Mouse (Mus musculus) kidney, embryonic 15.5 days (tissue): ENCODE data around the gene Ep400. TPM values are rescaled to one million over a fixed set of nuclear protein-coding genes. Genes with fewer than 3 reads are reported as not detected.
"Not testable (repeated sequence)": the region's sequence is repeated elsewhere in the genome, so short reads cannot be mapped to it uniquely, and the experiment has no call there.

Source experiments
- ATAC-seq: fragments of 200-750 bp; cut with Nextera tagmentation; replicated peaks from 2 replicates; pipeline ENCODE4 v1.8.0; 2017; ENCODE audit warnings: moderate TSS enrichment; ENCODE audit not compliant: low FRiP score
- H3K27ac ChIP-seq: fragments of 300-500 bp; sonication (generic); 2 replicates; pipeline ENCODE4 v1.5.1; 2015; ENCODE audit warnings: mild to moderate bottlenecking, inconsistent platforms
- H3K27me3 ChIP-seq: fragments of 300-500 bp; sonication (generic); 2 replicates; pipeline ENCODE4 v1.6.1; 2015; ENCODE audit warnings: inconsistent platforms
- H3K36me3 ChIP-seq: fragments of 300-500 bp; sonication (generic); 2 replicates; pipeline ENCODE4 v1.6.1; 2015; ENCODE audit warnings: inconsistent platforms
- H3K4me1 ChIP-seq: fragments of 300-500 bp; sonication (generic); 2 replicates; pipeline ENCODE4 v1.6.1; 2015; ENCODE audit warnings: inconsistent platforms
- H3K4me2 ChIP-seq: fragments of 300-500 bp; sonication (generic); 2 replicates; pipeline ENCODE4 v1.6.1; 2015; ENCODE audit warnings: moderate library complexity, mild to moderate bottlenecking, inconsistent platforms
- H3K4me3 ChIP-seq: fragments of 300-500 bp; sonication (generic); replicated peaks from 2 replicates; pipeline ENCODE4 v1.5.1; 2015; ENCODE audit warnings: mild to moderate bottlenecking, inconsistent platforms
- H3K9ac ChIP-seq: fragments of 300-500 bp; sonication (generic); 2 replicates; pipeline ENCODE4 v1.6.1; 2015; ENCODE audit warnings: mild to moderate bottlenecking, inconsistent platforms
- H3K9me3 ChIP-seq: fragments of 300-500 bp; sonication (generic); replicated peaks from 2 replicates; pipeline ENCODE4 v1.6.1; 2016; ENCODE audit warnings: inconsistent platforms
- WGBS: fragments of 180-500 bp; shearing (Covaris S2); methylation state at CpG from one replicate; pipeline ENCODE4 v1.1.7; 2015; ENCODE audit warnings: mixed read lengths; 5-methylcytosine and 5-hydroxymethylcytosine counted together
- polyA plus RNA-seq: library from polyadenylated mRNA; unstranded; fragments of >200 nt; fragmentation: Nextera tagmentation; extraction: Ambion mirVana; gene quantifications from 2 replicates; pipeline ENCODE4 v1.2.1, GENCODE M21; 2015

Ep400 gene
- polyA plus RNA-seq, 1 experiment from 2014 or later, result 47.5 TPM

DNA sequence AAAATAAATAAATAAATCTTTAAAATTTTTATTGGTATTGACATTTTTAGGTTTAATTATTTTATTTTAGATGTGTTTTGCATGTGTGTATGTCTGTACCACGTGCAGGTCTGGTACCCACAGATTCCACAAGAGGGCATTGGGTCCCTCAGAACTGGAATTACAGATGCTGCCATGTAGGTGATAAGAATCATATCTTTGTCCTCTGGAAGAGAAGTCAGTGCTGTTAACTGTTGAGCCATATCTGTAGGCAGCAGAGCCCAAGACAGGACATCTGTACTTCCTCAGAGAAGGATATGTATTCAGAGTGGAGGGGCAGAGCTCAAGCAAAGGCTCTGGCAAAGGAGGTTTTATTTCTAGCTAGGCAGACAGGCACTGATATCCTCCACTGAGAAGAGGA, 49.1 kb downstream of the Ep400 start:
- not testable (repeated sequence) for H3K27ac ChIP-seq, H3K9me3 ChIP-seq, H3K27me3 ChIP-seq, ATAC-seq, H3K4me2 ChIP-seq, H3K9ac ChIP-seq, H3K4me3 ChIP-seq, H3K4me1 ChIP-seq
- WGBS, result 92% methylated on average over 1 of the region's 1 CpGs
- H3K36me3 ChIP-seq, result peaks cover 86% of the 10 kb centered on the region

DNA sequence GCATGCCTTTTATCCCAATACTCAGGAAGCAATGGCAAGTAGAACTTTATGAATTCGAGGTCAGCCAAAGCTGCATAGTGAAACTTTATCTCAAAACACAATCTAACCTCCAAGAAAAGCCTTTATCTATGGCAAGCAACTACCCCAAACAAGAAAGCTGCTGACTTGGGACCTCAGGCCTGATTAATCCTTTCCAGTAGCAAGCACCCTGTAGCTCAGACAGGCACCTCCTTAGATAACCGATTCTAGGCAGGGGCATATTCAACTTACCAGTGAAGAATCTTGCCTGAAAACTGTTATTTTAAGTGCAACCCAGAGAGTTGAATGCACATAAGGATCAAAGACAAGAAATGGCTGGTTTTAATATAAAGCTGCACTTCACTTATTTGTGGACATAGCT, 59.1 kb downstream of the Ep400 start:
- Histone ChIP-seq H3K4me2 (no peak overlapping the region), H3K9me3 (no peaks in the 10 kb centered on the region), H3K9ac (no peak overlapping the region), H3K4me3 (no peak overlapping the region), H3K27ac (no peak overlapping the region), H3K36me3 (peaks cover 73% of the 10 kb centered on the region), H3K4me1 (no peaks in the 10 kb centered on the region), H3K27me3 (no peaks in the 10 kb centered on the region)
- no peak for ATAC-seq
- 86% methylated on average over 2 of the region's 2 CpGs for whole genome bisulfite sequencing

DNA sequence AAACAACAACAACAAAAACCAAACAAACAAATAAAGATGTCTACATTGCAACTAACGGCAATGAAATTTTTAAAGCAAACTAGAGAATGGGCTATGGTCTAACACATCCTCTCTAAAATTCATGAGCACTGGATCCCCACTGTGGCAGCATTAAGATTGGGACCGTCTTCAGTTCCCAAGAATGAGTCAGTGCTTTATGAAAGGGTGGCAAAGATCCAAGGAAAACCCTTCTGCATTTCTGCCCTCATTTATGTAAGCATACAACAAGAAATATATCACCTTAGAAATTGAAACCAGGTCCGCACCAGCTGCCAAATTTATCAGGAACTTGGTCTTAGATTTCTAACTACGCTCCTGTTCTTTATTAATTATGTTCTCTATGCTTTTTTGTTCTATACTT, 61.3 kb downstream of the Ep400 start:
- H3K36me3 ChIP-seq, result peaks cover 88% of the 10 kb centered on the region
- H3K4me2 ChIP-seq, result no peak overlapping the region
- no peaks in the 10 kb centered on the region for H3K27me3 ChIP-seq
- H3K27ac ChIP-seq, result no peak overlapping the region
- no peak overlapping the region for H3K9ac ChIP-seq
- no peaks in the 10 kb centered on the region for H3K4me1 ChIP-seq
- H3K9me3 ChIP-seq, result no peaks in the 10 kb centered on the region
- ATAC-seq, result no peak
- WGBS, result 89% methylated on average over 4 of the region's 4 CpGs
- no peak overlapping the region for H3K4me3 ChIP-seq

DNA sequence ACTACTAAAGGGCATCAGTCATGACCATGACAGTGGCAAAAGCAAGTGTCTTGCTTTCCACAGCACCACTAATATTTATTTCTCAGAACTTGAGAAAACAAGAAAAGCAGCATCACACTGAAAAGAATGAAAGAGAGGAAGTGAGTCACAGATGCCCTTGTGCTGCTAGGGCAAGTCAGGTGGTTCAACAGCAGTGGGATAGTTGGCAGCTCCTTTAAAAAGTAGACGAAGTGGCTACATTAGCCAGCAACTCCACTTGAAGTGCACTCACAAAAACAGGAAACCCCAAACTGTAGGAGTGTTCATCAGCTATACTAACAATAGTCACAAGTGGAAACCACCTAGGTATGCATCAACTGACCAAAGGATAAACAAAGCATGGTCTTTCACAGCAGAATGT, 66.5 kb downstream of the Ep400 start:
- Histone ChIP-seq H3K36me3 (peaks cover 98% of the 10 kb centered on the region), H3K4me2 (no peak overlapping the region), H3K4me1 (no peaks in the 10 kb centered on the region), H3K9me3 (no peaks in the 10 kb centered on the region), H3K27me3 (no peaks in the 10 kb centered on the region), H3K4me3 (no peak overlapping the region), H3K9ac (no peak overlapping the region), H3K27ac (no peak overlapping the region)
- ATAC-seq, result no peak
- WGBS, result 76% methylated on average over 1 of the region's 1 CpGs

DNA sequence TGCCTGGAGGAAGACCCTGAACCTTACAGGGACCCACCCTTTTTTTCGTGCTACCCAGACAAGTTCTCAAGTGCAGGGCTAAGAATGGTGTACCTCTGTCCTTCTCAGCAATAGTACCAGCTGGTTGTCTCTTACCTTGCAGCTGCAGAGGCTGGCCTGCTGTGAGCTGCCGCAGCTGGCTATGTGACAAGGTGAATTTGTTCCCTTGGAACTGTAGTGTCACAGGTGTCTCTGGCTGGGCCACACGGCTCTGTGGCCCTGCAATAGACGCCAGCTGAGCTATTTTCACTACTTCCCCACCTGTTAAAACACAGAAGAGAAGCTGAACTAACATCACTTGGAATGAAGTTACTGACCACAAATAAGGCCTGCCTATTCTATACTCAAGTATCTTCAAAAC, 71.9 kb downstream of the Ep400 start:
- no peak overlapping the region for H3K4me2 ChIP-seq
- WGBS, result 84% methylated on average over 4 of the region's 4 CpGs
- no peak overlapping the region for H3K27ac ChIP-seq
- no peaks in the 10 kb centered on the region for H3K4me1 ChIP-seq
- no peak overlapping the region for H3K4me3 ChIP-seq
- no peak overlapping the region for H3K9ac ChIP-seq
- no peak for ATAC-seq
- H3K27me3 ChIP-seq, result no peaks in the 10 kb centered on the region
- H3K36me3 ChIP-seq, result peaks cover 95% of the 10 kb centered on the region
- no peaks in the 10 kb centered on the region for H3K9me3 ChIP-seq

DNA sequence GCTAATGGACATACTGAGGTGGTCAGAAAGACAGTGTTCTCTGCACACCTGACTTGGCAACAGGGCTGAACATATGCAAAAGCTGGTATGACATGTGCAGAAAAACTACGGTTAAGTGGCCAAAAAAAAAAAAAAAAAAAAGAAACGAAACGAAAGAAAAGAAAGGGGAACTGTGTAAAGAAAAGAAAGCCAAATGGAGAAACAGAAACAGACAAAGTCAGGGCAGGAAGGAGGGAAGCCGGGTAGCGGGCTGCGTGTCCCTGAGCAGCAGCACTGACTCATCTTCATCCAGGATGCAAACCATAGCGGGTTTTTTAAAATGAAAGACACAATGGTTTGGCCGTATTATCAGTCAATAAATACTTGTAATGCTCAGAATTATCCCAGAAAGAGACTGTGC, 88.5 kb downstream of the Ep400 start:
- Histone ChIP-seq H3K9ac (no peak overlapping the region), H3K4me1 (no peaks in the 10 kb centered on the region), H3K4me3 (no peak overlapping the region), H3K4me2 (no peak overlapping the region), H3K27me3 (no peaks in the 10 kb centered on the region), H3K27ac (no peak overlapping the region), H3K36me3 (peaks cover 96% of the 10 kb centered on the region), H3K9me3 (no peaks in the 10 kb centered on the region)
- 91% methylated on average over 7 of the region's 8 CpGs for WGBS
- no peak for ATAC-seq

DNA sequence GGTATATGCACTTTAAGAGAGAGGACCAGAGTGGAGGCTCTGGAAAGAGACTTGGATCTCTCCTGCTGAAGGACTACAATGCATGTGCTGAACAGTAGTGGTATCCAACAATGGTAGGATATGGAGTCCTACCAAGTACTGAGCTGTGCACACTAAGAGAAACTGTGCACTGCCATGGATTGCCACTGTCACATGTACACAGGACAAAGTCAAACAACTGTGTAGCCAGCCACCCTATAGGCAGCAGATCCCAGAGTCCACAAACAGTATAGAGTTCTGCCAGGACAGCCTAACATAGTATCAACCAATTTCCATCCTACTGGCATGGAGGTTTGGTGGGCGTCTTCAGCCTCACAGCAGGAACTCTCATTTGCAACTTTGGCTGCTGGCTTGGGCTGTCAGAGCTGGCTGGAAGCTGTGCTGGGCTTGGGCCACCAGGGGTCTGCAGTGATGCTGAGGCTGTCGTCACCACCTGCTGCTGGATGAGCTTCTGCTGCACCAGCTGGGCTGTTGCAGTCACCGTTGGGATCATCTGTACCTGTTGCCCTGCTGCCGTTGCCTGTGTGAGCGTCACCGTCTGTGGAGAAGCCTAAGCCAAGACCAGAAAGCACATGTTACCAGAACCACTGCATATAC, 104.9 kb downstream of the Ep400 start:
- WGBS, result 73% methylated on average over 6 of the region's 6 CpGs
- H3K27ac ChIP-seq, result no peak overlapping the region
- H3K27me3 ChIP-seq, result no peaks in the 10 kb centered on the region
- no peak for ATAC-seq
- no peaks in the 10 kb centered on the region for H3K4me1 ChIP-seq
- H3K4me3 ChIP-seq, result no peak overlapping the region
- H3K4me2 ChIP-seq, result no peak overlapping the region
- H3K9ac ChIP-seq, result no peak overlapping the region
- H3K9me3 ChIP-seq, result no peaks in the 10 kb centered on the region
- peaks cover 96% of the 10 kb centered on the region for H3K36me3 ChIP-seq

DNA sequence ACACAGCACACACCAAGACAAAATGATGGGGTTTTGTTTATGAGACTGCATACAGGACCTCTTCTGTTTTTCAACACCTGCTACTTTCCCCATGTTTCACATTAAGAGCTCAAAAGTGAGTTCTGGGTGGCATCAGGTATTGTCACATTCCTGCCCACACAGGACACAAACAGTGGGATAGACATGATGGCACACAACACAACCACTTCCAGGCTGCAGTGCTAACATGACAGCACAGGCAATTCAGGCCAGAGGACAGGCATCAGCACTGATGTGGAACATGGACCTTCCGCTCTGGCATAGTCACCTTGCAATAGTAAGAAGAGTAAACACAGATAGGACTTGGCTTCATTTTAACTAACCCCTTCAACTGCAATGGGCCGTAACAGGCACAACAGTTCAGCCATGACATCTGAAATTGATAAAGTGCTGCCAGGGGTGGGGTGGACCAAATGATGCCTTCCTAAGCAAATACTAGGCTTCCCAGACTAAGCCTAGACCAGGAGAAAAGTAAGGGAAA, 105.7 kb downstream of the Ep400 start:
- H3K27ac ChIP-seq, result no peak overlapping the region
- no peak overlapping the region for H3K4me2 ChIP-seq
- no peak overlapping the region for H3K4me3 ChIP-seq
- no peak overlapping the region for H3K9ac ChIP-seq
- no peak for ATAC-seq
- WGBS, result 91% methylated on average over 2 of the region's 2 CpGs
- no peaks in the 10 kb centered on the region for H3K9me3 ChIP-seq
- no peaks in the 10 kb centered on the region for H3K4me1 ChIP-seq
- H3K27me3 ChIP-seq, result no peaks in the 10 kb centered on the region
- peaks cover 96% of the 10 kb centered on the region for H3K36me3 ChIP-seq

DNA sequence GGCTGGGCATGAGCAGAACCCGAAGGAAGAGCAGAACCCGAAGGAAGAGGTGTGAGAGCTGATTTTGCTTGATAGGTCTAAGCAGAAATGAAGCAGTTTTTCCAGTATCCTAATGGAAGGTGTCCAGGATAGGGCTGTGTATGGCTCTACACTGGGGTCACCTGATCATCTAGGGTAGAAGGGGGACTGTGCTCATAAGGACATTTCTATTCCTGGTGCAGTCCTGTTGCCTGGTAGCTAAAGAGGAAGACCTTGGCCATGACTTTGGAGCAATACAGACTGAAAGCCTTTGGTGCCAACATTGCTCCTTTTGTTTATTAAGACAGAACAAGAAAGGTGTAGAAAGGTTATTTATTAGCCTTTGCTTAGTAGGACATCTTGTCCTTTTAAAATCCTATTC, 106.5 kb downstream of the Ep400 start:
- 86% methylated on average over 2 of the region's 2 CpGs for WGBS
- Histone ChIP-seq H3K4me1 (no peaks in the 10 kb centered on the region), H3K4me2 (no peak overlapping the region), H3K9ac (no peak overlapping the region), H3K4me3 (no peak overlapping the region), H3K27me3 (no peaks in the 10 kb centered on the region), H3K9me3 (no peaks in the 10 kb centered on the region), H3K27ac (no peak overlapping the region), H3K36me3 (peaks cover 96% of the 10 kb centered on the region)
- no peak for ATAC-seq

DNA sequence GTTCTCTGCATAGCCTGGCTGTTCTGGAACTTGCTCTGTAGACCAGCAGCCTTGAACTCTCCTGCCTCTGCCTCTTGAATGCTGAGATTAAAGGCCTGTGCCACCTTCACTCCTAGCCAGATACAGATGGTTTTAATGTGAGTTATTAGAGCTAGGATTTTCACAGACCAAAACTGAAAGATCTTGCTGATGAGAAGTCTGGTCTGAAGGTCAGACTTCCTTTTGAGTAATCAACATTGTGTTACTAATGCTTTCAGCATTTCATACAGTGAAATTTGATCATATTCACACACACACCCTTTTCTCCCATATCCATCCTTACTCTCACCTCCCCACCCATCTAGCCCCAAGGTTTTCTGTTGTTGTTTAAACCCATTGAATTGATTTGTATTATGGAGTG, 110.8 kb downstream of the Ep400 start:
- Histone ChIP-seq H3K36me3 (peaks cover 96% of the 10 kb centered on the region), H3K4me3 (no peak overlapping the region), H3K4me1 (no peaks in the 10 kb centered on the region), H3K27me3 (no peaks in the 10 kb centered on the region), H3K4me2 (no peak overlapping the region), H3K27ac (no peak overlapping the region), H3K9me3 (no peaks in the 10 kb centered on the region), H3K9ac (no peak overlapping the region)
- ATAC-seq, result no peak

DNA sequence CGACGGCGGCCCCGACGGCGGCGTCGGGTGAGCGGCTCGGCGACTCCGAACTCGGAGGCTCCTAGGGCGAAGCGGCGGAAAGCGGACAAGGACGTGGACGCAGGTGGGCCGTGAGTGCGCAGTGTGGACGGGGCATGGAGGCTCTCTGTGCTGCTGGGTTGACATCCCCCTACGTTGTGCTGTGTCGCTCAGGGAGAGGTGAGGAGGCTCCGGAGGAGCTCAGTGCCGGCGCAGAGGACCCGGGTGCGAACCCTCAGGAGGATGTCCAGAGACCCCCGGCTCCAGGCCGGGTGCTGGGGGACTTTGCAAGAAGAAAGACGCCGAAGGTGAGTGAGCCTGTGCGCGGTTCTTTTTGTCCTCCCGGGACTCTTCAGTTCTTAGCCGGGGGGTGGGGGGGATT, 116.8 kb downstream of the Ep400 start:
- Histone ChIP-seq H3K9me3 (no peaks in the 10 kb centered on the region), H3K9ac (peak overlapping the region; percentile 89), H3K36me3 (peaks cover 75% of the 10 kb centered on the region), H3K4me2 (peak overlapping the region; percentile 84), H3K4me3 (peak overlapping the region; percentile 98), H3K4me1 (peaks cover 15% of the 10 kb centered on the region), H3K27me3 (no peaks in the 10 kb centered on the region), H3K27ac (no peak overlapping the region; the same call in 1 of the 2 replicates)
- ATAC-seq, result peak; percentile 33
- under 1% methylated on average over 37 of the region's 37 CpGs for WGBS

DNA sequence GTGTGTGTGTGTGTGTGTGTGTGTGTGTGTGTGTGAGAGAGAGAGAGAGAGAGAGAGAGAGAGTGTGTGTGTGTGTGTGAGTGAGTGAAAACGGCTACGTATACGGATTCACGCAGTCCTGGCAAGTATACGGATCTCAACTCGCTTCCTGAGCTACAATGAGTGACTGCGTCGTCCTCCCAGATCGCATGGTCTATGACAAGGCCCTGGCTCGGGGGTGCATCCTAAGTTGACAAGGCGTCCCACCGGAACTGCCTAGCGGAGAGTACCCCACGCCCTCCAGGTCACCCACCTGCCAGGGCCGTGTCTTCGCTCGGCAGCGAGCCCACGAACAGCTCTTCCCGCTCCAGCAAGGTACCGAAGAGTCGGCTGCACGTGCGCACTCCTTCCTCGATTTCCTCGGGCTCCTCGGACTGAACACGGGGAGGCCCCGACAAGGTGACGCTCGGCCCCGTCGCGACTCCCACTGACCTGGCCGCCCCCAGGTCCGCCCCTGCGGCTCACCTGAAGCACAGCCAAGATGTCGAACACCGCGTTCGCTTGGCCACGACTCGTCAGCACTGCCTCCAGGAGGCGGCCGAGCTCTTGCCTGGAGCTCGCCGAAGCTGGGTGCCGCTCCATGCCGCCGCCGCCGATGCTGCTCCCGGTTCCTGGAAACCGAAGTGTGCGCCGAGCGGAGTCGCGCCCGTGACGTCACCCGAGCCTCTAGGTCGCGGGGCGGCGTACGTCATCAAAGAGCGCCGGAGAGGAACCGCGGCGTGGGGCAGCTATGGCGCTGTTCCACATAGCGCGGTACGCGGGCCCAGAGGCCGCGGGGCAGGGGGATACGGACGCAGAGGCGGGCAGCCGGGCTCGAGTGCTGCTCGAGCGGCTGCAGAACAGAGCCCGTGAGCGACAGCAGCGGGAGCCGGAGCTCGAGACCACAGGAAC, 117.5 kb downstream of the Ep400 start, which contains the start of the genes Noc4l and Ddx51:
Gene Noc4l, minus strand, starts transcription at position 699 of the 930 bp plus-strand sequence.
Gene Ddx51, plus strand, starts transcription at position 733 of the 930 bp plus-strand sequence.
- no peaks in the 10 kb centered on the region for H3K9me3 ChIP-seq
- peaks cover 15% of the 10 kb centered on the region for H3K4me1 ChIP-seq
- peak within 1 kb of the TSS; percentile 98 for H3K4me3 ChIP-seq
- peak within 1 kb of the TSS; percentile 89 for H3K9ac ChIP-seq
- 1% methylated on average over 91 of the region's 91 CpGs for WGBS
- H3K27me3 ChIP-seq, result no peaks in the 10 kb centered on the region
- peaks cover 75% of the 10 kb centered on the region for H3K36me3 ChIP-seq
- ATAC-seq, result peak; percentile 87
- peak within 1 kb of the TSS; percentile 84 for H3K4me2 ChIP-seq
- peak within 1 kb of the TSS; percentile 48; the same call in 1 of the 2 replicates for H3K27ac ChIP-seq
